Mouse (Mus musculus): ENCODE results near the gene 2300009A05Rik.

GRCm38 (mm10) chr9:63354168-63354567, 44.9 kb downstream of the 2300009A05Rik start:
- TF ChIP-seq CTCF (IDR thresholded peaks at IDR 0.05; ENCODE audit: control insufficient read depth, insufficient read depth, insufficient replicate concordance, low read depth, low read length): no peak
- TF ChIP-seq POLR2A (IDR thresholded peaks at IDR 0.05; ENCODE audit: control insufficient read depth, low read depth, low read length): no peak
